Comparison of ENCODE assay signal across 12 mouse cellular contexts in the genomic region with DNA sequence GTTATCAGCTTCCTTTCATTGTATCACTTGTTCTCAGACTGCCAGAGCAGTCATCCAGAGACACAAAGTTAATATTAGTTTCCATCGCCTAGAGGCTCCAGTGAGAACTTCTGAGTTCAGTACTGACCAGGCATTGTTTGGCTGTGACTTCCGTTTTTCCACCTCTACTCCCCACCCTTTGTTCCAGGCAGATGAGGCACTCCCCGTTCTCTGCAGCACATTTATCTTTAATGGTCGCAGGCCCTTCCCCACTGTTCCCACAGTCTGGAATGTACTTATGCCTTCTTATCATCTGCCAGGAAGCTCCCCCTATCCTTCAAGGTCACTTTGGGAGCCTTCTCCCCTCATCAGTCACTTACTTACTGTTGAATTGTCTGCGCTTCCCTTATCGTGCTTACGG.
DNase-seq lines count a peak whose midpoint lies in the region; ATAC-seq and TF ChIP-seq lines count a peak whose summit lies in the region.
"Had no signal": no experiment of that assay in that cellular context is flagged by ENCODE, and none has a peak within 500 bp of the region (broad histone marks: within the 10 kb centered on the region; RNA-seq: fewer than 3 reads in every experiment).

No protein-coding gene starts in this region.

- peak; percentile 74 for ATAC-seq in lung, embryonic 15.5 days (ENCODE audit: borderline replicate concordance, extremely low read depth, low FRiP score, low TSS enrichment)
- ATAC-seq: midbrain, embryonic 16.5 days had no signal

- 4% methylated on average over 7 of the region's 7 CpGs for WGBS in lung, embryonic 15.5 days

- peak; percentile 55 to 69 for DNase-seq in heart, adult 18-20 months
- no peak for DNase-seq in heart, adult 8-10 months (ENCODE audit: low spot score)
- DNase-seq in ES-E14 (ENCODE audit: low read depth, low spot score) = peak; percentile 48
- DNase-seq in heart, postnatal 25 days (ENCODE audit: low spot score) = peak; percentile 27
- no peak for DNase-seq in adrenal gland, postnatal 10 days
- DNase-seq in adrenal gland, postnatal 25 days = no peak
- no peak for DNase-seq in spleen, postnatal 36 days (ENCODE audit: low spot score in 2 of 2)
- DNase-seq: kidney, adult 8-10 months had no signal

- no peak overlapping the region for H3K27ac ChIP-seq in ES-E14 (ENCODE audit: insufficient read depth, low read depth, low read length, poor library complexity, severe bottlenecking)
- peak overlapping the region; percentile 91 for H3K27ac ChIP-seq in lung, embryonic 15.5 days

- no peaks in the 10 kb centered on the region for H3K27me3 ChIP-seq in lung, embryonic 15.5 days
- H3K27me3 ChIP-seq: embryonic facial prominence, embryonic 13.5 days; limb, embryonic 12.5 days had no signal

- H3K4me3 ChIP-seq in ES-E14 (ENCODE audit: insufficient read depth in 1 of 2, low read depth in 1 of 2, low read length in 2 of 2, poor library complexity in 1 of 2, severe bottlenecking in 1 of 2) = no peak overlapping the region
- H3K4me3 ChIP-seq in lung, embryonic 15.5 days = no peak overlapping the region
- H3K4me3 ChIP-seq: embryonic facial prominence, embryonic 13.5 days; limb, embryonic 12.5 days had no signal

- in situ Hi-C loops in ES-E14 (cut with MboI; ENCODE audit: low sequenced_read_pairs in 2 of 2, unreplicated experiment in 2 of 2) = no loop called here

- no peak overlapping the region for H3K9ac ChIP-seq in ES-E14 (ENCODE audit: insufficient read depth, low read depth, low read length, poor library complexity, severe bottlenecking)
- H3K9ac ChIP-seq in lung, embryonic 15.5 days = no peak overlapping the region
- H3K9ac ChIP-seq: embryonic facial prominence, embryonic 13.5 days; limb, embryonic 12.5 days had no signal

- peak overlapping the region; percentile 4; the same call in 1 of the 2 replicates for H3K4me2 ChIP-seq in lung, embryonic 15.5 days
- H3K4me2 ChIP-seq: embryonic facial prominence, embryonic 13.5 days; limb, embryonic 12.5 days had no signal

- intact Hi-C loops in heart, postnatal 25 days (cut with DNase I) = no loop called here

- H3K36me3 ChIP-seq in ES-E14 (ENCODE audit: control insufficient read depth, insufficient read depth, low read length, poor library complexity, severe bottlenecking) = no peaks in the 10 kb centered on the region
- no peaks in the 10 kb centered on the region for H3K36me3 ChIP-seq in lung, embryonic 15.5 days
- H3K36me3 ChIP-seq: embryonic facial prominence, embryonic 13.5 days; limb, embryonic 12.5 days had no signal

- H3K9me3 ChIP-seq in ES-E14 (ENCODE audit: control insufficient read depth, insufficient read depth, low read depth, low read length) = no peaks in the 10 kb centered on the region
- H3K9me3 ChIP-seq in lung, embryonic 15.5 days = no peaks in the 10 kb centered on the region
- H3K9me3 ChIP-seq: embryonic facial prominence, embryonic 13.5 days; limb, embryonic 12.5 days had no signal

- peaks cover 7 to 10% of the 10 kb centered on the region in 2 experiments; a peak in 3 of 4 replicates for H3K4me1 ChIP-seq in ES-E14 (ENCODE audit: control insufficient read depth in 2 of 2, insufficient read depth in 2 of 2, low read length in 2 of 2, poor library complexity in 1 of 2)
- peaks cover 60% of the 10 kb centered on the region for H3K4me1 ChIP-seq in lung, embryonic 15.5 days

TF ChIP-seq in ES-E14, 5 proteins besides CTCF, POLR2A, EP300 and RAD21:
- TF ChIP-seq ZNF384 (IDR thresholded peaks at IDR 0.05; ENCODE audit: low read depth, low read length) (no peak), ZC3H11A (IDR thresholded peaks at IDR 0.05; ENCODE audit: borderline replicate concordance, low read depth, low read length) (no peak), CHD2 (IDR thresholded peaks at IDR 0.05; ENCODE audit: low read depth, low read length) (0 out of 2 replicates have a peak, but pooled peaks have one; percentile 20)

Comparison
In these comparisons a context has a peak if more than half of its experiments do, and no peak if none do; other contexts are left out.
1. DNase-seq: peak in heart, adult 18-20 months (2 of 2), ES-E14 (single experiment) and heart, postnatal 25 days (single experiment); none in heart, adult 8-10 months (single experiment), adrenal gland, postnatal 10 days (single experiment), adrenal gland, postnatal 25 days (single experiment) and spleen, postnatal 36 days (0 of 2).